Mouse (Mus musculus): ENCODE results near the gene Nfib. TPM values are rescaled to one million over a fixed set of nuclear protein-coding genes. Genes with fewer than 3 reads are reported as not detected.

Nfib gene
- total and polyA plus RNA-seq, 3 experiments, result not detected

GRCm38 (mm10) chr4:82513426-82513750, 192.2 kb downstream of the Nfib start:
- Histone ChIP-seq H3K27me3 (ENCODE audit: control insufficient read depth in 1 of 2, insufficient read depth in 2 of 2, low read length in 2 of 2) (no peaks in the 10 kb centered on the region), H3K79me2 (ENCODE audit: control insufficient read depth, insufficient read depth, low read length, poor library complexity) (no peaks in the 10 kb centered on the region), H3K36me3 (ENCODE audit: control insufficient read depth in 1 of 2, insufficient read depth in 2 of 2, low read length in 2 of 2) (no peaks in the 10 kb centered on the region), H3K9me3 (replicated peaks; ENCODE audit: insufficient read depth, low read length) (no peaks in the 10 kb centered on the region), H3K4me1 (ENCODE audit: control insufficient read depth in 1 of 2, insufficient read depth in 2 of 2, low read length in 2 of 2) (no peaks in the 10 kb centered on the region), H3K9ac (ENCODE audit: control insufficient read depth, low read depth, low read length, poor library complexity, severe bottlenecking) (no peak overlapping the region), H3K27ac (ENCODE audit: control insufficient read depth, low read depth, low read length) (no peak overlapping the region), H3K4me3 (ENCODE audit: control insufficient read depth in 1 of 2, insufficient read depth in 1 of 2, low read depth in 2 of 2, low read length in 2 of 2) (no peak overlapping the region)
- TF ChIP-seq JUND (IDR thresholded peaks at IDR 0.05; ENCODE audit: low read depth, low read length) (no peak), NRF1 (IDR thresholded peaks at IDR 0.05; ENCODE audit: insufficient read depth, low read depth, low read length, poor library complexity, severe bottlenecking) (no peak), POLR2A (IDR thresholded peaks at IDR 0.05; ENCODE audit: control insufficient read depth in 1 of 2, insufficient read depth in 1 of 2, low read depth in 1 of 2, low read length in 2 of 2, poor library complexity in 1 of 2) (no peak), TCF12 (IDR thresholded peaks at IDR 0.05; ENCODE audit: low read depth, low read length) (no peak), SIN3A (IDR thresholded peaks at IDR 0.05; ENCODE audit: low read length) (no peak), MAZ (IDR thresholded peaks at IDR 0.05; ENCODE audit: low read depth, low read length) (no peak)
- no peak for DNase-seq (ENCODE audit: low read depth, low spot score)

- H3K9me3 ChIP-seq (replicated peaks; ENCODE audit: insufficient read depth, low read length), result no peaks in the 10 kb centered on the region
- no peaks in the 10 kb centered on the region for H3K36me3 ChIP-seq (ENCODE audit: control insufficient read depth in 1 of 2, insufficient read depth in 2 of 2, low read length in 2 of 2)
- no peak overlapping the region for H3K27ac ChIP-seq (ENCODE audit: control insufficient read depth, low read depth, low read length)
These were observed 192.7 kb downstream of the Nfib start for GRCm38 (mm10) chr4:82512743-82513425.

GRCm38 (mm10) chr4:82512335-82512734, 193.2 kb downstream of the Nfib start:
- TF ChIP-seq ETS1 (IDR thresholded peaks at IDR 0.05; ENCODE audit: low read depth, low read length), result no peak
- TF ChIP-seq NRF1 (IDR thresholded peaks at IDR 0.05; ENCODE audit: insufficient read depth, low read depth, low read length, poor library complexity, severe bottlenecking), result no peak
- TF ChIP-seq CHD2 (IDR thresholded peaks at IDR 0.05; ENCODE audit: low read length), result no peak
- no peak for TF ChIP-seq MAZ (IDR thresholded peaks at IDR 0.05; ENCODE audit: low read depth, low read length)
- TF ChIP-seq BHLHE40 (IDR thresholded peaks at IDR 0.05; ENCODE audit: borderline replicate concordance, low read depth, low read length), result no peak
- TF ChIP-seq GATA1 (IDR thresholded peaks at IDR 0.05; ENCODE audit: low read depth, low read length), result no peak
- TF ChIP-seq TCF12 (IDR thresholded peaks at IDR 0.05; ENCODE audit: low read depth, low read length), result no peak
- no peak for TF ChIP-seq TBP (IDR thresholded peaks at IDR 0.05; ENCODE audit: low read depth, low read length)
- no peak for TF ChIP-seq UBTF (IDR thresholded peaks at IDR 0.05; ENCODE audit: borderline replicate concordance, insufficient read depth, low read depth, low read length)
- no peak for TF ChIP-seq MYB (IDR thresholded peaks at IDR 0.05; ENCODE audit: low read depth, low read length)
- TF ChIP-seq RAD21 (IDR thresholded peaks at IDR 0.05; ENCODE audit: low read depth, low read length), result no peak
- TF ChIP-seq MXI1 (IDR thresholded peaks at IDR 0.05; ENCODE audit: low read depth, low read length), result no peak
- no peak for TF ChIP-seq RCOR1 (IDR thresholded peaks at IDR 0.05; ENCODE audit: low read depth, low read length)
- TF ChIP-seq SIN3A (IDR thresholded peaks at IDR 0.05; ENCODE audit: low read length), result no peak
- no peak for TF ChIP-seq E2F4 (IDR thresholded peaks at IDR 0.05; ENCODE audit: borderline replicate concordance, low read depth, low read length)
- TF ChIP-seq CTCF (IDR thresholded peaks at IDR 0.05 in 2 of 3, conservative IDR thresholded peaks at IDR 0.05 in 1 of 3; ENCODE audit: control insufficient read depth in 1 of 3, insufficient read depth in 1 of 3, low read depth in 2 of 3, low read length in 3 of 3, poor library complexity in 1 of 3, severe bottlenecking in 1 of 3), result no peak
- Histone ChIP-seq H3K4me1 (ENCODE audit: control insufficient read depth in 1 of 2, insufficient read depth in 2 of 2, low read length in 2 of 2) (no peaks in the 10 kb centered on the region), H3K4me3 (ENCODE audit: control insufficient read depth in 1 of 2, insufficient read depth in 1 of 2, low read depth in 2 of 2, low read length in 2 of 2) (no peak overlapping the region), H3K27me3 (ENCODE audit: control insufficient read depth in 1 of 2, insufficient read depth in 2 of 2, low read length in 2 of 2) (no peaks in the 10 kb centered on the region), H3K27ac (ENCODE audit: control insufficient read depth, low read depth, low read length) (no peak overlapping the region), H3K36me3 (ENCODE audit: control insufficient read depth in 1 of 2, insufficient read depth in 2 of 2, low read length in 2 of 2) (no peaks in the 10 kb centered on the region), H3K9me3 (replicated peaks; ENCODE audit: insufficient read depth, low read length) (no peaks in the 10 kb centered on the region), H3K9ac (ENCODE audit: control insufficient read depth, low read depth, low read length, poor library complexity, severe bottlenecking) (no peak overlapping the region), H3K79me2 (ENCODE audit: control insufficient read depth, insufficient read depth, low read length, poor library complexity) (no peaks in the 10 kb centered on the region)
- DNase-seq (ENCODE audit: low read depth, low spot score), result no peak

More at GRCm38 (mm10) chr4:82512743-82513425, 192.7 kb downstream of the Nfib start:
- Histone ChIP-seq H3K79me2 (ENCODE audit: control insufficient read depth, insufficient read depth, low read length, poor library complexity) (no peaks in the 10 kb centered on the region), H3K4me1 (ENCODE audit: control insufficient read depth in 1 of 2, insufficient read depth in 2 of 2, low read length in 2 of 2) (no peaks in the 10 kb centered on the region), H3K27me3 (ENCODE audit: control insufficient read depth in 1 of 2, insufficient read depth in 2 of 2, low read length in 2 of 2) (no peaks in the 10 kb centered on the region), H3K9ac (ENCODE audit: control insufficient read depth, low read depth, low read length, poor library complexity, severe bottlenecking) (no peak overlapping the region), H3K4me3 (ENCODE audit: control insufficient read depth in 1 of 2, insufficient read depth in 1 of 2, low read depth in 2 of 2, low read length in 2 of 2) (no peak overlapping the region)
- DNase-seq (ENCODE audit: low read depth, low spot score), result no peak
- TF ChIP-seq RCOR1 (IDR thresholded peaks at IDR 0.05; ENCODE audit: low read depth, low read length), result no peak
- no peak for TF ChIP-seq MAFK (IDR thresholded peaks at IDR 0.05; ENCODE audit: borderline replicate concordance, low read depth, low read length)
- TF ChIP-seq BHLHE40 (IDR thresholded peaks at IDR 0.05; ENCODE audit: borderline replicate concordance, low read depth, low read length), result no peak
- no peak for TF ChIP-seq GABPA (IDR thresholded peaks at IDR 0.05; ENCODE audit: low read depth, low read length)
- no peak for TF ChIP-seq SMC3 (IDR thresholded peaks at IDR 0.05; ENCODE audit: low read depth, low read length)
- no peak for TF ChIP-seq SIN3A (IDR thresholded peaks at IDR 0.05; ENCODE audit: low read length)
- TF ChIP-seq CHD1 (IDR thresholded peaks at IDR 0.05; ENCODE audit: low read depth, low read length), result no peak
